Mouse (Mus musculus): ENCODE results near the gene Oard1.

Gene Oard1

DNA sequence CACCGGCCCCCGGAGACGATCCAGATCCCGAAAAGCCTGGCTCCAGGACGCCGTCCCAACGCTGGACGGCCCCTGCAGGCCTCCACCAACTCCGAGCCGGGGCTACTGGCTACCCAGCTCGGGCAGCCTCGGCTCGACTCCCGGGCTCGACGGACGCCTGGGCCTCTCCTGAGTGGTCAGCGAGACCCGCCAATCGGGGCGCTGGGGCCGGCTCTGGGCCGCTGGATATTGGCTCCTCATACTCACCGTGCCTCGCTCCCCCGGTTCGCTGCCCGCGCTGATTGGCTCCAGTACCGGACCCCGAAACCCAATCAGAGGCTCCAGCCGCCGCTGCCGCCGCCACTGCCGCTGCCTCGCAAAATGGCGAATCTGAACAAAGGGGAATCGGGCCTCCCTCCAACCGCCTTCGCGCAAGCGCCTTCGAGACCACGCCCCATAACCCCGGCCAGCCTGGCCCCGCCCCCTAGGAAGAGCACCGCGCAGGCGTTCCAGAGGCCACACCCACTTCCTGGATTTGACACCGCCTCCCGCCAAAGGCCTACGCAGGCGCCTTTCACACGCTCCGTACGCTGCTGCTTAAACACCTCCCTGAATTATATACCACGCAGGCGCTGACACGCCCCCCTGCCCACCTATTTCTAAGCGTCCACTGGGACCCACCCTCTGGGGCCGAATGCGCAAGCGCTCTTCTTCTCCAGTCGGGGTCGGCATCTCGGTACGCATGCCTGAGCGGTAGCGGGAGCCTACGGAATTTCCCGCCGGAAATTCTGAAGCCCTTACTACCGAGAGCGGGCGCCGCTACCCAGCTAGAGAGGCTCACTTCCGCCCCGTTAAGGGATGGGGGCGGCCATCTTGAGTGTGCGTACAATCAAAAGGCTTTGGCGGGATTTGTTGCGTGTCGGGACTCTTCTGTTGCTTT lies at the start of gene Oard1, which contains the start of gene Nfya:
Oard1 (plus strand) TSS at position 635 of the 919 bp plus-strand sequence.
Nfya (minus strand) TSS at position 527 of the 919 bp plus-strand sequence.
- peak; percentile 100 for DNase-seq (ENCODE audit: low read depth)

DNA sequence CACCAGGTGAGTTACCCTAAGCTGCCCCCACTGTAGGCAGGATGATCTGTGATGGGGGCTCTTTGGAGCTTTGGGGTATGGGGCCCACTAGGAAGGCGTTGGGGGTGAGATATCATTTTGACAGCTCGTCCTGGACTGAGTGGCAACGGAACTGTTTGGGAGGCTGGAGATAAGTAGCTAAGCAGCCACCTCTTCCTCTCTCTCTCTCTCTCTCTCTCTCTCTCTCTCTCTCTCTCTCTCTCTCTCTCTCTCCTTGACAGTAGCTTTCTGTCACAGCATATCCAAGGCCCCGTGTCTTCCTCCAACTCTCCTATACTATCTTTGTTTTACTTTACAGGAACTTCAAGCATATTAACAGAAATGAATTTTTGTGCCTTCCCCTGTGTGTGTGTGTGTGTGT lies 49.4 kb upstream of the Oard1 start:
- no peak for DNase-seq (ENCODE audit: low read depth)

DNA sequence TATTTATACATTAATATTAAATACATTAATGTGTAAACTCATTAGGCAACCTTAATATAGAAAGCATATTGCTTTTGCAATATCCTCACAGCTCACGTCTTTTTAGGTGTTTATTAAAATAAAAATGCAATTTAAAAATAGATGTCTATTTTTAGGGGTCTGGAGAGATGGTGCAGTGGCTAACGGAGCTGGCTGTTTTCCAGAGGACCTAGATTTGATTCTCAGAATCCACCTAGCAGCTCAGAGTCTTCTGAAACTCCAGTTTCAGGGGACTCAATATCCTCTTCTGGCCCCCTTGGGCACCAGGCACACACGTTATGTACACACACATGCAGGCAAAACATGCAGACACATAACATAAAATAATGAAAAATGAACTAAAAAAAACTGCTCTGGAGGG lies 47.5 kb upstream of the Oard1 start:
- no peak for DNase-seq (ENCODE audit: low read depth)

DNA sequence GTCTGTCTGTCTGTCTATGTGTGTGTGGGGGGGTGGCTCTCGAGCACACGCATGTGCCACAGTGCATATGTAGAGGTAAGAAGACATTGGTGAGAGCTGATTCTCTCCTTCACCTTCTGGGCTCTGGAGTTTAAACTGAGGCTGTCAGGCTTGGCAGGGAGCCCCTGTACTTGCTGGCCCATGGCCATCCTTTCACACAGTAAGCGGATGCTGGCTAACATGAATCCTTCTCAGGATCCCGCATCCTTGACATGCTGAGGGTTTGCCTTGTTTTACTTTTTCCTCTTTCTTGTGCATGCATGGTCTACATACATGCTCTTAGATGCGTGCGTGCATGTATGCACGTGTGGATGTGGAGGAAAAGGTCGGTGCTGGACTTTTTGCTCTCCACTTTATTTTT lies 46.8 kb upstream of the Oard1 start:
- DNase-seq (ENCODE audit: low read depth), result no peak

DNA sequence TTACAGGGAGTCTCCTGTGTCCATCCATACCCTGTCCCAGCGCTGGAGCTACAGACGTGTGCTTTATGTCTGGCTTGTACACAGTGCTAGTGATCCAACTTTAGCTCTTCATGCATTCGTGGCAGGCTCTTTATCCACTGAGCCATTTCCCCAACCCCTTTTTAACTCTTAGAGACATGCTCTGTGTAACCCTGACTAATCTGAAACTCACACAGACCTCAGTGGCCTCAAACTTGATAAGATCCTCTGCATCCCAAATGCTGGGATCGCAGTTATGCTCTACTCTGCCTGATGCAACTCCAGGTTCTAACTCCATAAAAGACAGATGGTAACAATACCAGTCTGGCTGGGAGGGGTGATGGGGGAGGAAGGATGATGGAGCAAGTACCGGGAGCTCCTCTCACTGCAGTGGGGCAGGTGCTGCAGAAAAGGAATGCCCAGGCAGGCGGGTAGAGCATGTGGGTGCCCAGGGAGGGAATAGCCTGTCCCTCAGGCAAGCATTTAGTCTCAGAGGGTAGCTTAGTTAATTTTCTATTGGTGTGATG lies 46.3 kb upstream of the Oard1 start:
- no peak for DNase-seq (ENCODE audit: low read depth)

DNA sequence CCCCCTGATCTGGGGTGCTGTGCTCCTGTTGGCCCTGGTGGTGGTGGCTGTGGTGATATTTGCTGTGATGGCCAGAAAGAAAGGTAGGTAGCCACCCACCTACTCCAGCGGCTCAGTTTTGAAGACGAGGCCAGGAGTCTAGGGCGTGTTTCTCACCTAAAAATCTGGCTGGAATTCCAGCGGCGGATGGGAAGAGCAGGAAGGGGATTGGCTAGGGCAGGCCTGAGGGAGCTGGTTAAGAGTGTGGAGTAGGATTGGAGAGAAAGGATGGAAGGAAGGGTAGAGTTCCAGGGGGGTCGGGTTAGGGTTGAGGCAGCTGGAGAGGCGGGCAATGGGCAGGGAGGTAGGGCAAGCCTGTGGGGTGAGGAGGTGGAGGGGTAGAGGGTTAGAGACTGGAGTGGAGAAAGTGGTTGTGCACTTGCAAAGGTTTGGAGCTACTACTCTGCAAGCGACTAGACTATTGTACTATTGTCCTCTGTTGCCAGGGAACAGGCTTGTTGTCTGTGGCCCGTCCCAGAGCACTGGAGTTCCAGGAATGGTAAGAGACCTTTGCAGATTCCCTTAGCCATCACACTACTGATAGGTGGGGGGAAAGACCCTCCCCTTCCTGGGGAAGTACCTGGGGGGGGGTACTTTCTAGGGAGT lies 44.2 kb upstream of the Oard1 start:
- no peak for DNase-seq (ENCODE audit: low read depth)

DNA sequence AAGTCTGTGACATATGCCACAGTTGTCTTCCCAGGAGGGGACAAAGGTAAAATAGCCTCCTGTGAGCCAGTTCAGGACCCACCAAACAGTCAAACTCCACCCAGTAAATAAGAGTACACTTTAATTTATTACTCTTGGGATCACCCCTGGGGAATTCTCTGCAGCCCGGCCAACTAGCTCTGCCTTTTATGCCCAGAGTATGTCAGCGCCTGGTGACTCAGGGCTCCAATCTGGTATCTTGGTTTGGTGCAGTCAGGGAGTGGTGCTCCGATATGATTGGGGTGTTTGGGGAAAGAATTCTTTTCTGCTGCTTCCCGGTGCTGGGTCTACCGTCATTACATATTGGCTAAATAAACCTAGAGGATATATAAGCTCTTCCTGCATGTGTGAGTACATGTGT lies 43.0 kb upstream of the Oard1 start:
- no peak for DNase-seq (ENCODE audit: low read depth)

DNA sequence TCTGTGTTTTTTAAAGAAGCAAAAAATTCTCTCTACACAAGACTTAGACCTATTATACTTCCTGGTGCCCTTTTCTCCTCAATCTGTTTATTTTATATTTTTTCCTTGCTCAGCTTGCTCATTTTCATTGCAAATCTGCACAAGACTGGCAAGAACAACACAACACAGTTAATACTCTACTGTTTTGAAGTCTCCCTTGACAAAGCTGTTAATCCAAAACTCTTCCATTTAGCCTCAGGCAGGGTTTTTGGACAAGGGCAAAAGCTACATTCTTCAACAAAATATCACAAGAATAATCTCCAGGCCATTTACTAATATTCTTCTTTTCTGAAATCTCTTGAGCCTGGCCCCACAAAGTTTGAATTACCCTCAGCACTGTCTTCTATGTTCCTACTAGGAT lies 38.2 kb upstream of the Oard1 start:
- DNase-seq (ENCODE audit: low read depth), result no peak

DNA sequence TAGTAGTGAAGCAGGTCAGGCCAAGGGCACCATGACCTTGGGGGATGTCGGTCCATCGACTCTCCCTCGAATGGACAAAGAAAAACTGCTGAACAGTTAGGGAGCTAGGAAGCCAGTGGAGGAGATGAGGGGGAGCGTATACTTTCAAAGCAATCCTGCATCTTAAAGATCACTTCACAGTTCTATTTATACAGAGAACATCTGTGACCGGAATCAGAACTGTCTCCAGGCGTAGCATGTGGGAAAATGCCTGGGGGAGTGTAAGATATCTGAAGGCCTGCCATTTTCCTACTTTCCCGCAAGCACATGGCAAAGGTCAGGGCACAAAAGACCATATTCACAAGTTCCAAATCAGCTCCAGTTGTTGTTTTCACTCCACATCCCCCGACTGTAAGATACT lies 36.8 kb upstream of the Oard1 start:
- DNase-seq (ENCODE audit: low read depth), result no peak

DNA sequence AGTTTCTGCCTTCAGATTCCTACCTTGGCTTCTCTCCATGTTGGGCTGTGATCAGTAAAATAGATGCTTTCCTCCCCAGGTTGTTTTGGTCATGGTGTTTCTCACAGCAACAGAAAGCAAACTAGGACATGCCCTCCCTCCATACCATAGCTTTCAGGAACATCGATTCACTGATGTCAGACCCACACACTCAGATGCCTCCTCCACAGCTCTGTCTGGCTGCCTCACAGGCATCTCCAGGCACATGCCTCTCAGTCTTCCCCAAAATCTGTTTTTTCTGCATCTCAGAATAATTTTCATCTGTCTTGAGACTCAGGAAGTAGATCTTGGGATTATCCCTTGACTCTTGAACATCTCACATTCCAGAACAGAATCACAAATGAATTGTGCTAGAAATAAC lies 33.7 kb upstream of the Oard1 start:
- no peak for DNase-seq (ENCODE audit: low read depth)

DNA sequence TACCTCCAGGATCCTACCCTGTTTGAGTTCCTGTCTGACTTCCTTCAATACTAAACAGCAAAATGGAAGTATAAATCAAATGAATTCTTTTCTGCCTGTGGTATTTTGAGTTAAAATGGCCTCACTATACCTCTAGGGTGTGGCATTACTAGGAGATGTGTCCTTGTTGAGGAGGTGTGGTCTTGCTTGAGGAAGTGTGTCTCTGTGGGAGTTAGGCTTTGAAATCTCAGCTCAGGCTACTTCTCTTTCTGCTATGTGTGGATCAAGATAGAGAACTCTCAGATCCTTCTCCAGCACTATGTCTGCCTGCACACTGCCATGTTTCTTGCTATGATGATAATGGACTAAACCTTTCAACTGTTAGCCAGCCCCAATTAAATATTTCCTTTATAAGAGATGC lies 30.8 kb upstream of the Oard1 start:
- DNase-seq (ENCODE audit: low read depth), result no peak

DNA sequence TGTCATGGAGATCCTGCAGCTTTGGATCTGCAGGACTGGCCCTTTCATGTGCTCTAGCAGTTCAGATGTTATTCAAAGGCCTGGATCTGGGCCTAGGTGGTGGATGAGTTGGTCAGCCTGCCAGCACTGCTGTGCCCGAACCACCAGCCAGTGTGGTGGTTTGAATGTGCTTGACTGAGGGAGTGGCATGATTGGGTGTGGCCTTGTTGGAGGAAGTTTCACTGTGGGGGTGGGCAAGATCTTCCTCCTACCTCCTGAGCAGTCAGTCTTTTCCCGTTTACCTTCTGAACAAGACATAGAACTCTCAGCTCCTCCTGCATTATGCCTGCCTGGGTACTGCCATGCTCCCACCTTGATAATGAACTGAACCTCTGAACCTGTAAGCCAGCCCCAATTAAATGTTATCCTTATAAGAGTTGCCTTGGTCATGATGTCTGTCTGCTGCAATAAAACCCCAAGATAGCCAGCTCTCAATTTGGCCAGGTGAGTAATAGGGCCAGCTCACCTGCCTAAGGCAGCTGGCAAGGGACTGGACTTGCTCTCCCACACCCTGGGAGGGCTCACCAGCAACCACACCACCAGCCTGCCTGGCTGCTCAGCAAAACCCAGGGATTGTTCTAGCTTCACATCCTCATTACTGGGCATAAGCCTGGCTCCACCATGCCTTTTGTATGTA lies 23.9 kb upstream of the Oard1 start:
- no peak for DNase-seq (ENCODE audit: low read depth)

DNA sequence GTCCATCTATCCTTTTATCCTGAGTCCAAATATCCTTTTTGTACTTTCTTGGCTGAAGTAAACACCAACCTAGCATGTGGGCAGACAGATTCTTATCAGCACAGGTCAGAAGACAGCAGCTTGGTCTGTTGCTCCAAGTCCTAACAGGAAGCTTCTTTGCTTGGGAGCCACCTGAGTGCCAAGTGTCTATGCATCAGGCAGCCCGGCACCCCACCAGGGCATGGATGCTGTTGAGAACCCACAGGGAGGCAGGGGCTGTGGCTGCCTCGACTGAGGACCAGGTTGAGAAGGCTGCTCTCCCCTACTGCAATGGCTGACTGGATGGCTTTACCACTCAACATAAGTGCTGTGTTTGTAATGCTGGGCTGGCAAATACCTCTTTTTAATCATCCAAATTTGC lies 21.1 kb upstream of the Oard1 start:
- DNase-seq (ENCODE audit: low read depth), result no peak

DNA sequence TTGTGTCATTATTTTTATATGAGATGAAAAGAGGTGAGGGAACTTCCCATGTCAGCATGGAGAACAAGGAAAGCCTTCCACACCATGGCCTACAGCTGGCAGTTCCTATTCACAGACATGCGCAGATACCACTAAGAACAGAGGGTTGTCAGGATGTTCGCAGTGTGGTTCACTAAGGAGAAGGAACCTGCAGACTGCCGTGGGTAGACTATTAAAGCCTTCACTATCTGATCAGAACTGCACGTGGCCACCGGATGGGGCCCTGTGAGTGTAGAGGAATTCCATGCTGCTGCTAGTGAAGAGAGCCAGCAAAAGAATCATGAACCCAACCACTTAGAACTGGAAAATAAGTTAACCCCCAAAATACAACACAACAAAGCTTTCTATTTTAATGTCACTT lies 20.4 kb upstream of the Oard1 start:
- no peak for DNase-seq (ENCODE audit: low read depth)

DNA sequence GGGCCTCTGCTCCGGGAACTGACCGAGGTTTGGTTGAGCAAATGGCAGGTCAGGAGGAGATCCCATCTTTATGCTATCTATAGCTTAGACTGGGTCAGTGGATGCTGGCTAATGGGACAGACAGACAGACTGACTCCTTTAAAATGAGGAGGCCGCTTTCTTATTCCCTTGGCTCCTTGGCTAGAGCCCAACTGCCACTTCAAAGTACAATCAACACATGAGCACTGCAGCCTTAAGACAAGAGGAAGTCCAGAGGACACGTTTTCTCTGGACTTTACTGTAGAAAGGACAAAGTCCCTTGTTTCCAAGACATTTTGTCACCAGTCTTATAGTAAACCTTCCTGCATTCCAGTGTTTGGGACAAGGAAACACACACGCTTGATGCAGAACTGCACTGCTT lies 18.4 kb upstream of the Oard1 start:
- no peak for DNase-seq (ENCODE audit: low read depth)

DNA sequence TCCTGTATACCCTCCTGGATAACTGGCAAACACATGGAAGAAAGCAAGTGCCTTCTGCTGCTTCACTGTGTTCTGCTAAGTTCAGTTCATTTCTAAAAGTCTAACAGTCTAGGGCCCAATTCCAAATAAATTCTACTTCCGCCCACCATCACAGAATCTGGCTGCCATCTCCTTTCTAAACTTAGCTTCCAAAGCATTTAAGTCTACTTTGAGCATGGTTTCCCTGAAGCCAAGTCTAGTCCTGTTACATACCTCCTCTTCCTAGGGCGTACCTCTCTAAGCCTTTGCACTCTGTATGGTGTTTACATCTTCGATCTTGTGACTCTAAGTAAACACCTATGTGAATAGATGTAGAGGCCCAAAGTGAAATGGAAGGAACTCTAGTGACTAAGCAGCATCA lies 17.2 kb upstream of the Oard1 start:
- no peak for DNase-seq (ENCODE audit: low read depth)

DNA sequence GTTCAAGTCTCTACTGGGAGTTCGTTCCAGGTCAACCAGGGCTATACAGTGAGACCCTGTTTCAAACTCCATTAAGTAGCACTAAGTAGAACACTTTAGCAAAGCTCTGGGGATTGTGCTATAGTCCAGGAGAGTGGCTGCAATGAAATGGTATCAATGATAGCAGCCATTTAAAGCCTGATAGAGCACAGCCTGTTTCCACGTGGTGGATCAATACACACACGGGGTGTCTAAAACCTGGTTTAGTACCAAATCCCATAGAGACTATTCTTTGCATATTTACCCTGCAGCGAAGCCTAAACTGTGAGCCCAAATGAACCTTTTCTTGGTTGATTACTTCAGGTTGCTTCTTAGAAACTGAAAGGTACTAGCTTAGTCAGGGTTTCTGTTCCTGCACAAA lies 8.1 kb upstream of the Oard1 start:
- DNase-seq (ENCODE audit: low read depth), result no peak

DNA sequence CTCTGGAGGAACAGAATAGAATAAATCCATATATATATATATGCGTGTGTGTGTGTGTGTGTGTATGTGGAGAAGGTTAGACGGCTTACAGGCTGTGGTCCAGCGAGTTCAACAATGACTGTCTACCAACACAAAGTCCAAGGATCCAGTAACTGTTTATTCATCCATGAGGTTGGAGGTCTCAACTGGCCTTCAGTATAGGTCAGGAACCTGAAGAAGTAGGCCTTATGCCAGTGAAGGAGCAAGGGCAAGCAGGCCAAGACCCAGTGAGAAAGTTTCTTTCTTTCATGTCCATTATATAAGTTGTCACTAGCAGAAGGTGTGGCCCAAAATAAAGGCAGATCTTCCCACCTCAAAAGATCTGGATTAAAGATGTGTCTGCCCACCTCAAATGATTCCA lies 7.1 kb upstream of the Oard1 start:
- no peak for DNase-seq (ENCODE audit: low read depth)

DNA sequence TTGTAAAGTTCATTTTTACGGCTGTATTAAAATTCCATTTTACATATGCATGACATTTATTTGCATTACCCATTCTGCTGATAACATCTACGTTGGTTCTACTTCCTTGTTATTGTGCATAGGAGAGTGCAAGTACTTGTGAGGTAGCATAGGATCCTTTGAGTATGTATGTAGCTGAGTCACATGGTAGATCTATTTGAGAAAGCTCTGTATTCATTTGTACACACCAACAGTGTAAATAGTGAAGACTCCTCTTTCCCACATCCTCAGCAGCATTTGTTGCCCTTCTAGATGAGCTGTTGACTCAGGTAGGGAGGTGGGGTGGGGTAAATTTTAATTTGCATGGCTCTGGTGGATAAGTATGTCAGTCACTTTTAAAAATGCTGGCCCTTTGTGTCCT lies 6.0 kb upstream of the Oard1 start:
- peak; percentile 64 for DNase-seq (ENCODE audit: low read depth)

DNA sequence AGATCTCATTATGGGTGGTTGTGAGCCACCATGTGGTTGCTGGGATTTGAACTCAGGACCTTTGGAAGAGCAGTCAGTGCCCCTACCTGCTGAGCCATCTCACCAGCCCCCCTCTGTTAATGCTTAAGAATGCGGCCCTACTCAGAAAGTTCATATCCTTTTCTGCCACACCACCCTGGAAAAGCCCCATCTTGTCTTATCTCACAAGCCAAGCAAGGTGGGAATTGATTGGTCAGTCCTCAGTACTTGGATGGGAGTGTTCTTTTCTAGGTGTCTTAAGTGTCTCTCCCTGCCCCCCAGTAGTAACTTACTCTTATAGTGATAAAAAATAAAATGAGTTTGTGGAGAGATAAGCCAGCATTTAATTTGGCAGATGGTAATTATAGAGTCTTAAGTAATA lies 5.1 kb upstream of the Oard1 start:
- no peak for DNase-seq (ENCODE audit: low read depth)

DNA sequence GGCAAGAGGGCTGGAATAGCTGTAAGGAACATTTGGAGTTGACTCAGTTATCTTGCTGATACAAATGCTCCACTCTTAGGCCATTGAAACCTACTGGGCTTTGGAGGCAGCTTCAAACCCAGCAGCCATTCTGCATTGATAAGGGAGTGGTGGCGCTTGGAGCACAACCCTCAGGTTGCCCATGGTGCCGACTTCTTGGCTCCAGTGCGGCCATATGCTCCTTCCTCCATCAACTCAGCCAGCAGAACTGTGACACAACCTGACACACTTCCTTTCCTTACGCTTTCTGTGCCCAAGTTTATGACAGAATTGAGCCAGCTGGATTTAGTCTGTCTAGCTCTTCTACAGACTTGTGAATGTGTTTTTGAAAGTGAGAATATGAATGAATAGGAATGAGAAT lies 2.7 kb upstream of the Oard1 start:
- DNase-seq (ENCODE audit: low read depth), result no peak

DNA sequence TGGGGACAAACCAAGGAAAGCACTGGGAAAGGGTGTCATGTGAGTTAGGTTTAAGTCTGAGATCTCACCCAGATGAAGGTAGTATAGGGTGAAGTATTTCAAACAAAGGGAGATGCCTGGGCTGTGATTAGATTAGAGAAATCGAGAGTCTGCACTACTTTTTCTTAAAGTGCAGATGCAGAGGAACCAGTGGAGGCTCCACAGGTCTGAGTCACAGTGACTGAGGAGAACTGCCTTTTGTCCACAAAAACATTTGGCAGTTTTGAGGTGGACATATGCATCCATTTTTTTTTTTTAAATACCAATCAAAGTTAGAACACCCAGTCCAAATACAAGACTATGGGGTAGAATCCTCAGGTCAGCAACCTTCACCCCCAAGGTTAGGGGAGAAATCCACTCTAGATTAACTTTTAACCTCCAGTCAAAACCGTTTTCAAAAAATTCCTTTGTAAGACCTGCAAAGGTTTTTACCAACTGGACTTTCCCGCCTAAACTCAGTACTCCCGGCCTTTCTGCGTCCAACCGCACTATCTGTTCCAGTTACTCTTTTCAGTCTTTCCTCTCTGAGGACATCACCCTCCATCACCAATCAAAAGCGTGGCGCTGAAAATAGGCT lies 1.8 kb upstream of the Oard1 start:
- no peak for DNase-seq (ENCODE audit: low read depth)

Data from induced T-regulatory cell, adult 2 months (primary cell).